Mouse (Mus musculus): ENCODE measurements around the gene Narf. TPM values are rescaled to one million over a fixed set of nuclear protein-coding genes. Genes with fewer than 3 reads are reported as not detected.

Narf gene
- polyA plus RNA-seq (2015; fragmentation: Nextera tagmentation; extraction: Ambion mirVana), result 94.8 and 95.5 TPM in 2 replicates

DNA sequence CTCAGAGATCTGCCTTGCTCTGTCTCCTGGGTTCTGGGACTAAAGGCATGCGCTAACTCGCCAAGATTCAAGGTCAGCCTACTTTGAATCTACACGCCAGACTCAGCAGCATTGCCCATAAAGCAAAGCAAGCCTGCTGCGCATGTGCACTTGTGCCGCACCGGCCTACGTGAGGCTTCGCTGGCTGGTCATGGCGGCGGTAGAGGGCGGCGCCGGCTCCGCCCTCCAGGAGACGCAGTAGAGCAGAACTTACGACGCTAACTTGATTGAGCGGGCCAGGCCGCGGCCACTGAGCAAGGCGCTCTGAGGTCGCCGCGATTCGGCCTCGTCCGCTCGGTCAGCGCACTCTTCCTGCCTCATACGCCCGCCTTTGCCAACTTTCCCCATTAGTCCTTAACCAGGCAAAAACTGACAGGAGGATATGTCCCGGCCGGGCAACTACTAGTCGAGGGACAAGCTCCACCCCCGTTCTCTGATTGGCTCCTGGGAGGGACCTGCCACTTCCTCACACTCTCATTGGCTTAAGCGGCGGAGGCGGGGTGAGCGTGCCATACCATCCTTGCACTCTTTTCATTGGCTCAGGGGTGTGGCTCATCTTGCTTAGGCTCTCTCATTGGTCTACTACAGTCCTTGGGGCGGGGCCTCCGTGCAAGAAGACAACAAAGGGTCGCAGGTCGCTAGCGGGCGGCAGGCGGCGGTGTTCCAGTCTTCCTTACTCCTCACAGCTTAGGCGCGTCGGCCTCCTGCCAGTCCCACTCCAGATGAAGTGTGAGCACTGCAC, at the start of gene Narf:
Gene Narf, plus strand, starts transcription at position 690 of the 781 bp plus-strand sequence.
- peak; percentile 100 for ATAC-seq (ENCODE audit: low FRiP score)
- H3K36me3 ChIP-seq, result peaks cover 23% of the 10 kb centered on the region
- WGBS, result under 1% methylated on average over 50 of the region's 50 CpGs

DNA sequence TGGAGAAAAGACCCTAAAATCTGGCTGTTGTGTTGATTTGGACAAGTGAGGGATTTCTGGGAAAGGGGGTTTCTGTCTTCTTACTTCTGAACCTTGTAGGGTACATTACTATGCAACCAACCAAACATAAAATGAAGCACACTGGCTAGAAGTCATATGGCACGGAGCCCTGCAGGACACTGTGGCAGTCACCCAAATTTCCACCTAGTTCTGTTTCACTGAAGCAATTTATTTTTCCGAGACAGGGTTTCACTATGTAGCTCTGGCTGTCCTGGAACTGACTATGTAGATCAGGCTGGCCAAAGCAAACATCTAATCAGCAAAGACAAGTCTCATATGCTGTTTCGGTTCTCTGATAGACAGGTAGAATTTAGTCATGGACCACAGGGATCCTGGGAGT, 47.4 kb upstream of the Narf start:
- WGBS, result 88% methylated on average over 3 of the region's 3 CpGs

More for the DNA sequence above, at the start of gene Narf:
- Histone ChIP-seq H3K9ac (peak within 1 kb of the TSS; percentile 89), H3K9me3 (no peaks in the 10 kb centered on the region), H3K4me1 (replicated peaks) (peaks cover 42% of the 10 kb centered on the region), H3K27ac (peak within 1 kb of the TSS; percentile 100), H3K4me2 (peak within 1 kb of the TSS; percentile 70), H3K27me3 (no peaks in the 10 kb centered on the region), H3K4me3 (peak within 1 kb of the TSS; percentile 72)

DNA sequence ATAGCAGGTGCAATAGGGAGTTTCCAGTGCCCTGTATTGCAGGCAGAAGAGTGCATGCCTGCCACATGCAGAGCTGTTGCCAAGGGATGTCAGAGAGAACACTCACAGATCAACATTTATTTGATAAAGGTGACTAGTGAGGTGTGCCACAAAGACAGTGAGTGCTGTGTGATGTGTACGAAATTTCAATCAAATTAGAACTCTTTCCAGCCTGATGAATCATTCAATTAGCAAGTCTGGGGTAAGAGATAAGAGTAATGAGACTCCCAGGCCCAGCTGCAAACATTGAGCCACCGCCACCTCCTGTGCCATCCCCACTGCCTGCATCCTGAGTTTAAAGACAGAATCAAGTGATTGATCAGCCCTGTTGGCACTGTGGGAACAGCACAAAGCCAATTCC, 44.3 kb upstream of the Narf start:
- no peak overlapping the region for H3K27ac ChIP-seq
- no peak overlapping the region for H3K4me2 ChIP-seq
- no peak for ATAC-seq (ENCODE audit: low FRiP score)
- no peaks in the 10 kb centered on the region for H3K27me3 ChIP-seq
- WGBS, result 58% methylated on average over 2 of the region's 2 CpGs
- H3K9ac ChIP-seq, result peak overlapping the region; percentile 39; the same call in 1 of the 2 replicates
- peaks cover 36% of the 10 kb centered on the region for H3K36me3 ChIP-seq
- no peaks in the 10 kb centered on the region for H3K4me1 ChIP-seq (replicated peaks)
- no peak overlapping the region for H3K4me3 ChIP-seq
- no peaks in the 10 kb centered on the region for H3K9me3 ChIP-seq

More for the DNA sequence above, 47.4 kb upstream of the Narf start:
- Histone ChIP-seq H3K4me3 (no peak overlapping the region), H3K27me3 (no peaks in the 10 kb centered on the region), H3K36me3 (peaks cover 29% of the 10 kb centered on the region), H3K27ac (no peak overlapping the region), H3K4me1 (replicated peaks) (no peaks in the 10 kb centered on the region), H3K9ac (no peak overlapping the region), H3K4me2 (no peak overlapping the region), H3K9me3 (no peaks in the 10 kb centered on the region)
- ATAC-seq (ENCODE audit: low FRiP score), result no peak

DNA sequence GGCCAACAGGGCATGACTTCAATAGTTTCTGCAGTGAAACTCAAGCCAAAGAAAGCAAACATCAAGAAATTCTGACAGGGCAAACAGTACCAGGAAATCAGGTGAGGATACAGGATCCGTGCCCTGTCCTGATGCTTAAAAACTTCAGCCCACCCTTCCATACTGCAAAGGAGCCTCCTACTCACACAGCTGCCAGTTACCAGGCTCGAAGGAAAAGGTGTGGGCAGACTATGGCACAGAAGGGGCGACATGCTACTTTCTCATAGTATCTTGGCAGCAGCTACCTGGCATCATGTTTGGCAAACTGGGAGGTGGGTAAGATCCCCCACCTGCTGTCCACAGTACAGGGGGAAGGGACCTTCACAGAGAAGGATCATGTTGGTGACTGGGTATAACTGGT, 43.6 kb upstream of the Narf start:
- Histone ChIP-seq H3K27me3 (no peaks in the 10 kb centered on the region), H3K4me2 (no peak overlapping the region), H3K36me3 (peaks cover 35% of the 10 kb centered on the region), H3K4me1 (replicated peaks) (no peaks in the 10 kb centered on the region), H3K9ac (no peak overlapping the region), H3K9me3 (no peaks in the 10 kb centered on the region), H3K4me3 (no peak overlapping the region), H3K27ac (no peak overlapping the region)
- WGBS, result 92% methylated on average over 3 of the region's 3 CpGs
- no peak for ATAC-seq (ENCODE audit: low FRiP score)

DNA sequence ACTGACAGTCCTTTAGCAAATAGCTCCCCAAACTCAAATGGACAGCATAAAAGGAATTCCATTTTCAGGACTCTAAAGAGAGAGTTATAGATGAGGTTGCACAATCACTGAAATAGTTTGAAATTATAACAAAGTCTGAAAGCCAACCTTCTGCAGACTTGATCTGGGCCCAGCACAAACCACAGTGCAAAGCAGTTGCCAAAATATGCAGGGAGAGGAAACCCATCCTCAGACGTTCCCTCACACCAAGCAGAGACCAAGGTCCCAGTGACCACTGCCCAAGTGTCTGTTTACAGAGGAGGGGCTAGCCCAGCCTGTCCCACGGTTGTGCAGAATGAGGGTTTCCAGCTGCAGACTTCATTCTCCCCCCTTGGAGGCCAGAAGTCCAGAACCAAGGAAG, 38.4 kb upstream of the Narf start:
- H3K4me3 ChIP-seq, result no peak overlapping the region
- WGBS, result 61% methylated on average over 2 of the region's 2 CpGs
- H3K4me1 ChIP-seq (replicated peaks), result peaks cover 4% of the 10 kb centered on the region

DNA sequence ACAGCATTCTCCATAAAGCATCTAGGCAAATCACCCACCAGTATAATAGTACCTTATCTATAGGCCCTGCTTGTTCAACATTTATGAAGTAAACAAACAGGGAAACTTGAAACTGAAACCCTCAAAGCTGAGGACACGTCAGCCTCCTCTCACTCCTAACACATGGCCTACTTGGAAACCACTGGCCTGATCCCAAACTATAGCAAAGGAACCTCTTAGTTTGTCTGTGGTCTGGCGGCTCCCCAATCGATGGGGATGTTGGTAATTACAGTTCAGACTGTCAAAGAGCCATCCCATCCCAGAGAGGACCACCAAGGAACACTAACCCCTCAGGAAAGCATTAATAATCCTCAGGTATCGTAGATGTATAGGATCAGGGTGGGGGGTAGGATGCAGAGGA, 37.2 kb upstream of the Narf start:
- H3K9ac ChIP-seq, result no peak overlapping the region
- H3K36me3 ChIP-seq, result peaks cover 21% of the 10 kb centered on the region
- H3K4me1 ChIP-seq (replicated peaks), result peaks cover 9% of the 10 kb centered on the region
- no peaks in the 10 kb centered on the region for H3K9me3 ChIP-seq
- no peaks in the 10 kb centered on the region for H3K27me3 ChIP-seq
- no peak overlapping the region for H3K4me3 ChIP-seq
- no peak overlapping the region for H3K27ac ChIP-seq
- ATAC-seq (ENCODE audit: low FRiP score), result no peak
- no peak overlapping the region for H3K4me2 ChIP-seq
- 83% methylated on average over 4 of the region's 4 CpGs for WGBS

More for the DNA sequence above, 38.4 kb upstream of the Narf start:
- Histone ChIP-seq H3K4me2 (no peak overlapping the region), H3K27ac (no peak overlapping the region), H3K36me3 (peaks cover 28% of the 10 kb centered on the region), H3K9me3 (no peaks in the 10 kb centered on the region), H3K27me3 (no peaks in the 10 kb centered on the region), H3K9ac (no peak overlapping the region)
- no peak for ATAC-seq (ENCODE audit: low FRiP score)

DNA sequence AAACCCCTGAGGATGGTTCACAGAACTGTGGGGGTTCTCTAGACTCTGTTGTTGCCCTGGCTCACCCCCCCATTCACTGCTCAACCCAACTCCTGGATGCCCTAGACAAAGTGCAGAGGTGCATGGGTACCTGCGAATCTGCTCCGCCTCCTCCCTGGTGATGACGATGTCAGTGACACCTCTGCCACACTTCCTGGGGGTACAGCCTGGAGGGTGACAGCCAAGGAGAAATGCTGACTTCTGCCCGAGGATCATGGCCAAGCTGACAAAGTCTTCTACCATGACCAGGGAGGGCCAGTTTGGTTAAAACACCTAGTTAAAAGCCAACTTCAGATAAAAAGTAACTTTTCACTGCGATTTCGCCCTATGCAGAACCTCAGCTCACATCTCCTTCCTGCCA, 36.3 kb upstream of the Narf start:
- no peaks in the 10 kb centered on the region for H3K9me3 ChIP-seq
- no peak overlapping the region for H3K4me2 ChIP-seq
- H3K4me1 ChIP-seq (replicated peaks), result peaks cover 15% of the 10 kb centered on the region
- ATAC-seq (ENCODE audit: low FRiP score), result no peak
- H3K27ac ChIP-seq, result no peak overlapping the region
- H3K9ac ChIP-seq, result no peak overlapping the region
- H3K27me3 ChIP-seq, result no peaks in the 10 kb centered on the region
- H3K4me3 ChIP-seq, result no peak overlapping the region
- peaks cover 15% of the 10 kb centered on the region for H3K36me3 ChIP-seq
- WGBS, result 88% methylated on average over 6 of the region's 6 CpGs

DNA sequence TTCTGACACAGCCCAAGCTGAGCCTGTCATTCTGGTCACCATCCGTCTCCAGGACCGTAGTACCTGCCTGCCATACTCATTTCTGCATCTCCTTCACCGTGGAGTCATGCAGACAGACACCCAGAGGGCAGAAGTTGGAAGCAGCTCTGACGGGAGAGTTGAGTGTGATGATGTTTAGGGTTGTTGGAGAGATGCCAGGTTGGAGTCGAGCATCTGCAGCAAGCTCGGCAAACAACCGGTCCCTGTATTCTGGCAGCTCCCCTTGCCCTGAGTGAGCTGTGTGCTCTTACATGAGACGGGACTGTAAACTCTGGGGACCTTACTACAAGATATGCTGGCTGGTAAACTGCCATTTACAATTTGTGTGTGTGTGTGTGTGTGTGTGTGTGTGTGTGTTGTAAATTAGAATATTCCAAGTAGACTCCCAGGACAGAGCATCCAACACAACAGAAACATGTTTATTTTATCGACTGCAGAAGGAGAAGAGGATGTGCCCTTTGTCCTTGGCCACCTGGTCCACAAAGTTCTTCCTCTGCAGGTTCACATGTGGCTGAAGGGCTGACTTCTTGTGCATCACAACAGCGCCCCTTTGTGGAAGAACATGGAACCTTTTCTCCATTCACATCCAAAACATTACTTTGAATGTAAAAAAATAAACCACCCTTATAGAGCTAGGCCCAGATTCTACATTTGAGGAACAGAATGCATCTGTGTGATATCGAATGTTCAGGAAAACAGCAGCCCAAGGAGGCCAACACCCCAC, 35.4 kb upstream of the Narf start:
- Histone ChIP-seq H3K4me3 (no peak overlapping the region), H3K27ac (no peak overlapping the region), H3K4me1 (replicated peaks) (peaks cover 15% of the 10 kb centered on the region), H3K4me2 (no peak overlapping the region), H3K9me3 (no peaks in the 10 kb centered on the region), H3K9ac (no peak overlapping the region), H3K36me3 (peaks cover 11% of the 10 kb centered on the region), H3K27me3 (no peaks in the 10 kb centered on the region)
- ATAC-seq (ENCODE audit: low FRiP score), result no peak
- 62% methylated on average over 11 of the region's 11 CpGs for WGBS

DNA sequence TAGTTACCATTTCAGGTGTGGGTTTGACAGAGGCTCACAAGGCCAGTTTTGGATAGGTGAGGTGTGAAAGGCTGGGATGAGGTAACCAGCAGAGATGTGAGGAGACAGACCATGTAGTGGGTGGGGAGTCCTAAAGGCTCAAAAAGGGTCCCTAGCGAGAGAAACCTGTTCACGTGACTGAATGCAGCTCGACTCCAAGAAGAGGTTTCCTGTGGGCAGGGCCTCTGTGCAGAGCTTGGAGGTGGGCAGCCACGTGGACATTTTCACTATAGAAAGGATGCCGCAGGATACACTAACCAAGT, 33.2 kb upstream of the Narf start:
- H3K9ac ChIP-seq, result peak overlapping the region; percentile 88
- 0% methylated on average over 5 of the region's 5 CpGs for WGBS
- H3K36me3 ChIP-seq, result peaks cover 14% of the 10 kb centered on the region
- H3K27ac ChIP-seq, result peak overlapping the region; percentile 92
- H3K4me3 ChIP-seq, result peak overlapping the region; percentile 72
- H3K4me1 ChIP-seq (replicated peaks), result peaks cover 15% of the 10 kb centered on the region
- H3K9me3 ChIP-seq, result no peaks in the 10 kb centered on the region
- peak overlapping the region; percentile 71 for H3K4me2 ChIP-seq
- no peak for ATAC-seq (ENCODE audit: low FRiP score)
- no peaks in the 10 kb centered on the region for H3K27me3 ChIP-seq

DNA sequence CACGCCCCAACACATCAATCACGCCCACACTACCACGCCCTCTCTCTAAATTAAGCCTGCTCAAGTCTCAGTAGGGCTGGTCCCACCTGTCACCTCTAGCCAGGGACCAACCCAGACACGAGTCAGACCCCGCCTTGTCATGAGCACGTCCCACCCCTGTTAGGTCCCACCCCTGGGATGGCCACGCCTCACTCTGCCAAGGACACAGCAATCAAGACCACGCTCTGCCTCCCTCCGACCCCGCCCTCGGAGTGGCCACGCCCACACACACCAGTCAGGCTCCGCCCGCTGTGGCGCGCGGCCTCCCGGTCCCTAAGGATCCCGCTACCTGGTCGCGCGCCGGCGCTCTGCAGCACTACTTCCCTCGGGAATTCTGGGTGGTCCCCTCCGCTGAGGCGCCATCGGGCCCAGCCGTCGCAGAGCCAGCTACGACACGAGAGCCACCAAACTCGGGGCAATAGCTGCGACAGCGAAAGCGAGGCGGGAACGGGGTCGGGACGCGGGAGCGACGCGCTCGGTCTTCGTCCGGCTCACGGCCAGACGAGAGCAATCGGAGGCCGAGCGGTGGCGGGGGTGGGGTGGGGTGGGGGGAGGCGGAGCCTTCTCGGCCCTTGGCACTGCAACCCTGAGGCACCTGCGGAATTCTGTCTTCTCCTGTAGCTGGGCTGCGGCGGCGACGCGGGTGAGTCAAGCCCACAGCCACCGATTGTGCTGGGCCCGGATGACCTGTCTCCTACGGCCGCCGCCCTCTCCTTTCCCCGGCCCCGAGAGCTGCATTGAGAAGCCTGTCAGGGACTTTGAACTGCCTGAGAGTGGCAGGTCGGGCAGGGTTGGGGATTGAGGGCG, 32.7 kb upstream of the Narf start, which contains the start of the genes Hexdc and Ogfod3:
Gene Hexdc, plus strand, starts transcription at position 273 of the 846 bp plus-strand sequence.
Gene Ogfod3, minus strand, starts transcription at position 551 of the 846 bp plus-strand sequence.
- WGBS, result under 1% methylated on average over 52 of the region's 70 CpGs
- H3K9me3 ChIP-seq, result no peaks in the 10 kb centered on the region

DNA sequence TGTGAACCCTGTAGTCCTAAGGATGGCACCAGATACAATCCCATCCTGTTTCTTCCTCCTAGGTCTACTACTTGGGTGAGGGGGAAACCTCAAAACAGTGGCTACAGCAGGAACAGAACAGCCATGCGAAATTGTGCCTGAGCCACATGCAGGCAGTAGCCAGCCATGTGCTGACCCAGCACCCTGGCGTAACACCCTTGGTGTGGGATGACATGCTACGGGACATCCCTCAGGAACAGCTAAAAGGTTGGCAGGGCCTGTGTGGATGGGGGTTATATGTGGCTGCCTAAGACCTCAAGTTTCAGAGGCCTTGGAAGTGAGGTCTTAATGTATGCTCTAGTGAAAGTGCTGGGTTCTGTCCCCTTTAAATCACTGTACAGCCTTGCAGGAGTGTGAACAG, 20.2 kb upstream of the Narf start:
- Histone ChIP-seq H3K9me3 (no peaks in the 10 kb centered on the region), H3K4me2 (no peak overlapping the region), H3K36me3 (peaks cover 69% of the 10 kb centered on the region), H3K27me3 (no peaks in the 10 kb centered on the region), H3K4me3 (no peak overlapping the region), H3K4me1 (replicated peaks) (no peaks in the 10 kb centered on the region), H3K9ac (no peak overlapping the region), H3K27ac (no peak overlapping the region)
- ATAC-seq (ENCODE audit: low FRiP score), result no peak
- 94% methylated on average over 3 of the region's 3 CpGs for WGBS

More for the DNA sequence above, 32.7 kb upstream of the Narf start, which contains the start of the genes Hexdc and Ogfod3:
- peaks cover 15% of the 10 kb centered on the region for H3K4me1 ChIP-seq (replicated peaks)
- peaks cover 11% of the 10 kb centered on the region for H3K36me3 ChIP-seq
- H3K27me3 ChIP-seq, result no peaks in the 10 kb centered on the region
- peak within 1 kb of the TSS; percentile 71 for H3K4me2 ChIP-seq
- H3K4me3 ChIP-seq, result peak within 1 kb of the TSS; percentile 72
- peak within 1 kb of the TSS; percentile 88 for H3K9ac ChIP-seq
- peak; percentile 96 for ATAC-seq (ENCODE audit: low FRiP score)
- H3K27ac ChIP-seq, result peak within 1 kb of the TSS; percentile 92

DNA sequence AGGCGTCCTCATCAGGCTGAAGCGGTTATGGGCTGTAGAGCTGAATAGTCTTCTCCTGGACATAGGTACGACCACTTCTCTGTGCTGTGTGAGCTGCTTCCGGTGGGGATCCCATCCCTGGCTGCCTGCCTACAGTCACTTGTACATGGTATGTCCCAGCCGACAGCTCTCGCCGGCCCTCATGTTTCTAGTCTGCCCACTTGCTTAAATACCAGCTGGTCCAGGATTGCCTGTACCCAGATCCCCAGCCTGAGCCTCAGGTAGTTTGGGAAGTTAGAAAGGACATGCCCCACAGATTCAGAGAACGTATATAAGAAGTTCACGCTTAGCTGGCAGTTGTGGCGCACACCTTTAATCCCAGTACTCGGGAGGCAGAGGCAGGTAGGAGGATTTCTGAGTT, 17.3 kb upstream of the Narf start:
- Histone ChIP-seq H3K27ac (no peak overlapping the region), H3K4me1 (replicated peaks) (no peaks in the 10 kb centered on the region), H3K9me3 (no peaks in the 10 kb centered on the region), H3K36me3 (peaks cover 88% of the 10 kb centered on the region), H3K4me2 (no peak overlapping the region), H3K4me3 (no peak overlapping the region), H3K9ac (no peak overlapping the region), H3K27me3 (no peaks in the 10 kb centered on the region)
- 95% methylated on average over 11 of the region's 11 CpGs for WGBS
- no peak for ATAC-seq (ENCODE audit: low FRiP score)

All from hindbrain, embryonic 13.5 days (tissue).